Mouse (Mus musculus) C2C12 (cell line): ENCODE measurements around the gene Mcm8.

Source experiments
- CEBPB ChIP-seq: IDR thresholded peaks from one replicate; pipeline ENCODE4 v1.6.1; 2011; ENCODE audit warnings: low read depth, mild to moderate bottlenecking, control low read depth, moderate library complexity
- CTCF ChIP-seq: IDR thresholded peaks from one replicate; pipeline ENCODE4 v1.5.1; 2011; ENCODE audit not compliant: control insufficient read depth, insufficient read depth, insufficient read length
- FOSL1 ChIP-seq: IDR thresholded peaks from one replicate; pipeline ENCODE4 v1.8.0; 2011; ENCODE audit warnings: mild to moderate bottlenecking, low read length; ENCODE audit not compliant: poor library complexity, insufficient read depth, severe bottlenecking
- MYOD1 ChIP-seq: IDR thresholded peaks from one replicate; pipeline ENCODE4 v1.6.1; 2011; ENCODE audit warnings: low read depth; ENCODE audit not compliant: control insufficient read depth, insufficient read length
- MYOG ChIP-seq: IDR thresholded peaks from one replicate; pipeline ENCODE4 v1.6.1; 2011; ENCODE audit not compliant: control insufficient read depth, insufficient read length; ENCODE audit errors: extremely low read depth
- USF1 ChIP-seq: IDR thresholded peaks from one replicate; pipeline ENCODE4 v1.6.1; 2011; ENCODE audit warnings: low read depth, mild to moderate bottlenecking, control low read depth, moderate library complexity

GRCm38 (mm10) chr2:132784039-132784438 is 31.9 kb upstream of the Mcm8 start:
- TF ChIP-seq CTCF: no peak
- no peak for TF ChIP-seq CEBPB
- no peak for TF ChIP-seq FOSL1
- TF ChIP-seq MYOG: no peak
- no peak for TF ChIP-seq USF1
- TF ChIP-seq MYOD1: no peak
